Mouse (Mus musculus) duodenum, adult 2 months (tissue): ENCODE results near the gene Vmn1r220. TPM values are rescaled to one million over a fixed set of nuclear protein-coding genes. Genes with fewer than 3 reads are reported as not detected.

ENCODE experiments used
- polyA plus RNA-seq: library from polyadenylated mRNA; depleted of rRNA; stranded (reverse); fragments of >200 nt; gene quantifications from 2 replicates; pipeline ENCODE4 v1.2.3, GENCODE M21; 2012; ENCODE audit warnings: low replicate concordance; rRNA removed

The Vmn1r220 gene
- polyA plus RNA-seq, result not detected in 2 replicates

DNA sequence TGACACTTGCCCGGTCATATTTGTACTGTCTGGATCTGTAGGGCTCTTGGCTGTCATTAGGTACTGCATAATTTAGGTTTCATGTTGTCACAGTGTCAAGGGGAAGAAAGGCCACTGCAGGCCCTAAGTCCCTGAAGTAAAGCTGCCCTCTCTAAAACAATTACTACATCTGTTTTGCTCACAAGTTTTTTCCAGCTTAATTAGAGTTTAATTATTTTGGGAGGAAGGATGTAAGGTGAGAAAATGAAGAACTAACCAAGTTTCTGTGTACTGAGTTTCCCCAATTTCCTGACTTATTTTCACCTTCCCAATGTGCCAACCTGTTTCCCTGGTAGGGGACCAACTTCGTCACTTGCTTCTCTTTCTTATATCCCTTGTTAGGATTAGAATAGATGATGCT lies at the start of gene Vmn1r220:
Vmn1r220 (minus strand) TSS at position 101 of the 400 bp plus-strand sequence.

DNA sequence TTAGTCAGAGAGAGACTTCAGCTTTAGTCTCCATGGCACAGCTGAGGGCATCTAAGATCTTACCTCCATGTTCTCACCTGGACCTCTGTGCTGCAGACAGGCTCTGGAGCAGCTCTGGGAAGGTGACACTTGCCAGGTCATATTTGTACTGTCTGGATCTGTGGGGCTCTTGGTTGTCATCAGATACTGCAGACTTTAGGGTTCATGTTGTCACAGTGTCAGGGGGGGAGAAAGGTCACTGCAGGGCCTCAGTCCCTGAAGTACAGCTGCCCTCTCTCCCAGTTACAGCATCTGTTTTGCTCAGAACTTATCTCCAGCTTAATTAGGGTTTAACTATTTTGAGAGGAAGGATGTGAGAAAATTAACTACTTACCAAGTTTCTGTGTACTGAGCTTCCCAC lies 48.1 kb upstream of the Vmn1r220 start, which contains the start of gene Vmn1r222:
Vmn1r222 (minus strand) TSS at position 101 of the 400 bp plus-strand sequence.

DNA sequence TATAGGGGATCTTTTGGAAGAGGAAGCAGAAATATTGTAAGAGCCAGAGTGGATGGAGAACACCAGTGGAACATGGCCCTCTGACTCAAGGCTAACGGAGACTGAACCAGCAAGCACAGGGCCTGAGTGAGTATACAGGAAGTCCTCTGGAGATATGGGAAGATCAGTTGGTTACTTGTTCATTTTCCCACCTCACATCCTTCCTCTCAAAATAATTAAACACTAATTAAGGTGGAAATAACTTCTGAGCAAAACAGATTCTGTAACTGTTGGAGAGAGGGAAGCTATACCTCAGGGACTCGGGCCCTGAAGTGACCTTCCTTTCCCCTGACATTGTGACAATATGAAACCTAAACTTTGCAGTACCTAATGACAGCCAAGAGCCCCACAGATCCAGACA lies 26.1 kb upstream of the Vmn1r220 start, which contains the start of gene Vmn1r221:
Vmn1r221 (plus strand) TSS at position 301 of the 400 bp plus-strand sequence.

DNA sequence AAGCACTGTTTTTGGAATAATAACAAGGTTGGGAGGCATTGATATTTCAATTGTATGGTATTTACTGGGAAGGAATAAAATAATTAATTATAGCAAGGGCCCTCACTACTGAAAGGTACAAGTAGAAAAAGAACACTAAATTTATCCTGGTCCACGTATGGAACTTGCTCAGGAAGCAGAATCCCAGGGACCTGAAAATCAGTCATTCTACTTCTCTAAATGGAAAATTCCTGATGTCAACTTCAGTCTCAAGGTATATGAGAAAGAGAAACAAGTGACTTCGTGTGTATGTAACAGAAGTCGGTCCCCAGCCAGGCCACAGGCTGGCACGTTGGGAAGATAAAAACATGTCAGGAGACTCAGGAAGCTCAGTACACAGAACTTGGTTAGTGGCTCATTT lies 28.8 kb downstream of the Vmn1r220 start, which contains the start of gene Vmn1r219:
Vmn1r219 (plus strand) TSS at position 301 of the 400 bp plus-strand sequence.

DNA sequence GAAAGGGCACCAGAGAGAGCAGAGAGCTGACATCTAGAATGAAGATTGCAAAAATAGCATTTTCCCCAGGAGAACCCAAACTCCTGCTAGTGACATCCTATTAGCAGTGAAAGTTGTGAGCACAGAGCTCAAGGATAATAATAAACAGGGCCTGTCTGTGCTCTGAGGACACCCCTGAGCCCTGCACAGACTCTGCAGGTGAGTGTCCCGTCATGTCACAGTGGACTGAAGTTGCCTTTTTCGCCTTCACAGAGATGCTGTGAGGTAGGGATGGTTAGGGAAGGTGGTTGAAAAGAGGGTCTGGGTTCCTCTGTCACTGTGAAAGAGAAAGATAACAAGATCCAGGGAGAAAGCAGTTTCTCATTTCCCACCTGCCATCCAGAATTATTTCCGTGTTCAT lies 54.7 kb downstream of the Vmn1r220 start, which contains the start of gene Vmn1r218:
Vmn1r218 (plus strand) TSS at position 57 of the 400 bp plus-strand sequence.

Other genes with a start within 250 kb of the Vmn1r220 start
- not detected in 2 replicates for gene Vmn1r213, start 180.3 kb downstream of the Vmn1r220 start, polyA plus RNA-seq
- gene Vmn1r214, start 157.6 kb downstream of the Vmn1r220 start, polyA plus RNA-seq, result not detected in 2 replicates
- not detected in 2 replicates for gene Vmn1r215, start 120.0 kb downstream of the Vmn1r220 start, polyA plus RNA-seq
- gene Vmn1r217, start 69.7 kb downstream of the Vmn1r220 start, polyA plus RNA-seq, result not detected in 2 replicates
- not detected in 2 replicates for gene Vmn1r218, start 54.8 kb downstream of the Vmn1r220 start, polyA plus RNA-seq
- not detected in 2 replicates for gene Vmn1r219, start 28.7 kb downstream of the Vmn1r220 start, polyA plus RNA-seq
- not detected in 2 replicates for gene Vmn1r221, start 26.2 kb upstream of the Vmn1r220 start, polyA plus RNA-seq
- gene Vmn1r222, start 48.0 kb upstream of the Vmn1r220 start, polyA plus RNA-seq, result not detected in 2 replicates
- gene Vmn1r223, start 59.2 kb upstream of the Vmn1r220 start, polyA plus RNA-seq, result not detected in 2 replicates
- gene Zfp322a, start 181.2 kb upstream of the Vmn1r220 start, polyA plus RNA-seq, result 0.09 and 0.11 TPM in 2 replicates
- gene Abt1, start 235.9 kb upstream of the Vmn1r220 start, polyA plus RNA-seq, result 0.78 and 1.2 TPM in 2 replicates